Mouse (Mus musculus) hindbrain, embryonic 11.5 days (tissue): Measurements from ENCODE around the gene Mapt. TPM values are rescaled to one million over a fixed set of nuclear protein-coding genes. Genes with fewer than 3 reads are reported as not detected.

ENCODE experiments used
- ATAC-seq: fragments of 200-750 bp; cut with Nextera tagmentation; 2 replicates; pipeline ENCODE4 v1.8.0; 2017; ENCODE audit warnings: mild to moderate bottlenecking, moderate TSS enrichment, moderate library complexity; ENCODE audit not compliant: low FRiP score
- DNase-seq: peaks from one replicate; pipeline ENCODE4 v3.0.0-alpha.2; 2015; ENCODE audit warnings: low spot score
- H3K27ac ChIP-seq: fragments of 300-500 bp; sonication (generic); 2 replicates; pipeline ENCODE4 v1.5.1; 2014; ENCODE audit warnings: mild to moderate bottlenecking, low read depth, low read length
- H3K27me3 ChIP-seq: fragments of 300-500 bp; sonication (generic); 2 replicates; pipeline ENCODE4 v1.6.1; 2014; ENCODE audit warnings: mild to moderate bottlenecking, low read length, moderate library complexity, mixed read lengths; ENCODE audit not compliant: control insufficient read depth, insufficient read depth
- H3K36me3 ChIP-seq: fragments of 300-500 bp; sonication (generic); 2 replicates; pipeline ENCODE4 v1.6.1; 2014; ENCODE audit warnings: mild to moderate bottlenecking, low read length, moderate library complexity, mixed read lengths; ENCODE audit not compliant: control insufficient read depth, insufficient read depth
- H3K4me1 ChIP-seq: fragments of 300-500 bp; sonication (generic); replicated peaks from 2 replicates; pipeline ENCODE4 v1.6.1; 2014; ENCODE audit warnings: low read length, mixed read lengths; ENCODE audit not compliant: control insufficient read depth, insufficient read depth
- H3K4me2 ChIP-seq: fragments of 300-500 bp; sonication (generic); replicated peaks from 2 replicates; pipeline ENCODE4 v1.6.1; 2014; ENCODE audit warnings: mild to moderate bottlenecking, low read depth, low read length
- H3K4me3 ChIP-seq: fragments of 300-500 bp; sonication (generic); 2 replicates; pipeline ENCODE4 v1.5.1; 2014; ENCODE audit warnings: low read depth, low read length
- H3K9ac ChIP-seq: fragments of 300-500 bp; sonication (generic); 2 replicates; pipeline ENCODE4 v1.6.1; 2014; ENCODE audit warnings: low read depth, low read length
- H3K9me3 ChIP-seq: fragments of 300-500 bp; sonication (generic); 2 replicates; pipeline ENCODE4 v1.6.1; 2016; ENCODE audit warnings: low read length; ENCODE audit not compliant: control insufficient read depth
- WGBS: fragments of 180-500 bp; shearing (Covaris S2); extraction: QIAGEN DNeasy Blood & Tissue Kit; methylation state at CpG from one replicate; pipeline ENCODE4 v1.1.7; 2014; 5-methylcytosine and 5-hydroxymethylcytosine counted together
- polyA plus RNA-seq: library from polyadenylated mRNA; unstranded; fragments of >200 nt; fragmentation: Nextera tagmentation; extraction: Ambion mirVana; gene quantifications from 2 replicates; pipeline ENCODE4 v1.2.1, GENCODE M21; 2014

Mapt gene
- 91.9 and 94.9 TPM in 2 replicates for polyA plus RNA-seq

- H3K4me3 ChIP-seq: peak within 1 kb of the TSS; percentile 63
- DNase-seq (peak; percentile 97), ATAC-seq (peak; percentile 88)
- H3K9me3 ChIP-seq: no peaks in the 10 kb centered on the region
- H3K27ac ChIP-seq: peak within 1 kb of the TSS; percentile 76
- peaks cover 2% of the 10 kb centered on the region; the same call in 1 of the 2 replicates for H3K4me1 ChIP-seq
- H3K36me3 ChIP-seq: no peaks in the 10 kb centered on the region
- H3K4me2 ChIP-seq: peak within 1 kb of the TSS; percentile 96
- WGBS: under 1% methylated on average over 70 of the region's 94 CpGs
- H3K27me3 ChIP-seq: peaks cover 39% of the 10 kb centered on the region
- peak within 1 kb of the TSS; percentile 70 for H3K9ac ChIP-seq
Observed at GRCm38 (mm10) chr11:104231041-104231911, at the start of gene Mapt. TSS of gene Mapt (plus strand) at chr11:104231390.

- DNase-seq (no peak), ATAC-seq (no peak)
- H3K27me3 ChIP-seq: no peaks in the 10 kb centered on the region
- H3K4me1 ChIP-seq: no peaks in the 10 kb centered on the region
- H3K4me3 ChIP-seq: no peak overlapping the region
- no peak overlapping the region for H3K27ac ChIP-seq
- H3K4me2 ChIP-seq: no peak overlapping the region
- WGBS: 88% methylated on average over 3 of the region's 3 CpGs
- H3K9ac ChIP-seq: no peak overlapping the region
- H3K36me3 ChIP-seq: no peaks in the 10 kb centered on the region
- no peaks in the 10 kb centered on the region for H3K9me3 ChIP-seq
Observed at GRCm38 (mm10) chr11:104182141-104182540, 49.0 kb upstream of the Mapt start.

GRCm38 (mm10) chr11:104186135-104186836, 44.9 kb upstream of the Mapt start, which contains the start of gene Sppl2c:
TSS of gene Sppl2c (plus strand) at chr11:104186327.
- H3K4me1 ChIP-seq: no peaks in the 10 kb centered on the region
- no peaks in the 10 kb centered on the region for H3K36me3 ChIP-seq
- H3K9ac ChIP-seq: no peak within 1 kb of the TSS
- 85% methylated on average over 13 of the region's 13 CpGs for WGBS
- H3K4me2 ChIP-seq: no peak within 1 kb of the TSS
- ATAC-seq (no peak), DNase-seq (no peak)
- no peaks in the 10 kb centered on the region for H3K27me3 ChIP-seq
- no peak within 1 kb of the TSS for H3K27ac ChIP-seq
- H3K9me3 ChIP-seq: no peaks in the 10 kb centered on the region
- H3K4me3 ChIP-seq: no peak within 1 kb of the TSS

GRCm38 (mm10) chr11:104186837-104187150, 44.4 kb upstream of the Mapt start:
- Histone ChIP-seq H3K9ac (no peak overlapping the region), H3K4me2 (no peak overlapping the region), H3K36me3 (no peaks in the 10 kb centered on the region), H3K27ac (no peak overlapping the region), H3K9me3 (no peaks in the 10 kb centered on the region), H3K4me3 (no peak overlapping the region), H3K4me1 (no peaks in the 10 kb centered on the region), H3K27me3 (no peaks in the 10 kb centered on the region)
- DNase-seq (no peak), ATAC-seq (no peak)
- 93% methylated on average over 9 of the region's 9 CpGs for WGBS

GRCm38 (mm10) chr11:104187766-104188165, 43.4 kb upstream of the Mapt start:
- H3K4me2 ChIP-seq: no peak overlapping the region
- H3K36me3 ChIP-seq: no peaks in the 10 kb centered on the region
- H3K27me3 ChIP-seq: no peaks in the 10 kb centered on the region
- no peak overlapping the region for H3K27ac ChIP-seq
- H3K4me1 ChIP-seq: no peaks in the 10 kb centered on the region
- no peaks in the 10 kb centered on the region for H3K9me3 ChIP-seq
- ATAC-seq: no peak
- no peak for DNase-seq
- no peak overlapping the region for H3K9ac ChIP-seq
- 91% methylated on average over 10 of the region's 10 CpGs for WGBS
- H3K4me3 ChIP-seq: no peak overlapping the region

GRCm38 (mm10) chr11:104190008-104190407, 41.2 kb upstream of the Mapt start:
- H3K27me3 ChIP-seq: no peaks in the 10 kb centered on the region
- H3K27ac ChIP-seq: no peak overlapping the region
- no peaks in the 10 kb centered on the region for H3K9me3 ChIP-seq
- WGBS: 84% methylated on average over 2 of the region's 2 CpGs
- ATAC-seq (no peak), DNase-seq (no peak)
- no peak overlapping the region for H3K9ac ChIP-seq
- H3K4me3 ChIP-seq: no peak overlapping the region
- H3K4me1 ChIP-seq: no peaks in the 10 kb centered on the region
- no peaks in the 10 kb centered on the region for H3K36me3 ChIP-seq
- H3K4me2 ChIP-seq: no peak overlapping the region

GRCm38 (mm10) chr11:104195382-104195781, 35.8 kb upstream of the Mapt start:
- Histone ChIP-seq H3K4me3 (no peak overlapping the region), H3K4me2 (no peak overlapping the region), H3K9ac (no peak overlapping the region), H3K27me3 (no peaks in the 10 kb centered on the region), H3K4me1 (no peaks in the 10 kb centered on the region), H3K27ac (no peak overlapping the region), H3K36me3 (no peaks in the 10 kb centered on the region), H3K9me3 (no peaks in the 10 kb centered on the region)
- WGBS: 78% methylated on average over 11 of the region's 11 CpGs
- ATAC-seq (no peak), DNase-seq (no peak)

GRCm38 (mm10) chr11:104195791-104196190, 35.4 kb upstream of the Mapt start:
- Histone ChIP-seq H3K9ac (no peak overlapping the region), H3K27ac (no peak overlapping the region), H3K4me1 (no peaks in the 10 kb centered on the region), H3K9me3 (no peaks in the 10 kb centered on the region), H3K4me3 (no peak overlapping the region), H3K4me2 (no peak overlapping the region), H3K27me3 (no peaks in the 10 kb centered on the region), H3K36me3 (no peaks in the 10 kb centered on the region)
- 9% methylated on average over 9 of the region's 9 CpGs for WGBS
- peak; percentile 96 for DNase-seq
- ATAC-seq: peak; percentile 75; the same call in 1 of the 2 replicates
